Mouse (Mus musculus) lung, adult 18-20 months (tissue): ENCODE measurements around the gene Med20.

Experiments used
- DNase-seq, 2 experiments: peaks; one replicate each; pipeline ENCODE4 v3.0.0; 2022; ENCODE audit warnings: mixed read lengths in 2 of 2

Med20 gene

DNA sequence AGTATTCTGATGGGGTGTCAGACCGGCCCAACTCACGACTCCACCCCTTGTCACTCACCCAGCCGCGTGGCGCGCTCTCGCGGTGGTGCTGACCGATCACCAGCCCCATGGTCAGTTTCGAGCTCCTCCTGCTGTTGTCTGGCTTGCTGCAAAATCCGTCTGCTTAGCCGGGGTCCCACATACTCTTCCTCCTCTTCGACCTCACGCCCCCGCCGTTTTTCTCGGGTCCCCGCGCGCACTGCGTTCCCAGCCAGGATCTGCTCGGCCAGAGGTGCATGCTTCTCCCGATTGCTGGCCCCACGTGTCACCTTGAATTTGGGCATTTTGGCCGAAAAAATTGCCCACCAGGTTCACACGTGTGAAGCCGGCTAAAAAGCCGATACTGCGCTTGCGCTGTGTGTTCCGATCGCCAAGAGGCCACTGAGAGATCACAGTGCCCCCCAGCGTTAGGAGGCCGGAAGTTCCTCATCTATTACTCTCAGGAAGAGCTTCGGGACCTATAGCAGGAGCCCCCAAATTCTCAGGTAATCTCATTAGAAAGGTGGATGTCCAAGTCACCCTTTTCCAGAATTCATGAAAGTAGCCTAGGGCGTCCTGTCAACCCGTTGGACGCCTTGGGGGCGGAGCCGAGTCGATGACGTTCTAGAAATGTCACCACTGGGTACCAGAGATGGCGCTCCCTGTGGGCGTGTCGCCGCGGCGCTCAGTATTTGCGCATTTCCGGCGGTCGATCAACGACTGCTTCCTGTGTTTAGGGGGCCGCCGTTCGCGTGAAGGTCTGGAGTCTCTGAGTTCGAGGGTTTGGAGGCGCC is at the start of gene Med20, which contains the start of the genes Bysl and Gm20517:
Gene Med20, plus strand, starts transcription at position 734 of the 812 bp plus-strand sequence.
Gene Bysl, minus strand, starts transcription at position 644 of the 812 bp plus-strand sequence.
Gene Gm20517, plus strand, starts transcription at position 741 of the 812 bp plus-strand sequence.
- peak; percentile 95 to 96 for DNase-seq

DNA sequence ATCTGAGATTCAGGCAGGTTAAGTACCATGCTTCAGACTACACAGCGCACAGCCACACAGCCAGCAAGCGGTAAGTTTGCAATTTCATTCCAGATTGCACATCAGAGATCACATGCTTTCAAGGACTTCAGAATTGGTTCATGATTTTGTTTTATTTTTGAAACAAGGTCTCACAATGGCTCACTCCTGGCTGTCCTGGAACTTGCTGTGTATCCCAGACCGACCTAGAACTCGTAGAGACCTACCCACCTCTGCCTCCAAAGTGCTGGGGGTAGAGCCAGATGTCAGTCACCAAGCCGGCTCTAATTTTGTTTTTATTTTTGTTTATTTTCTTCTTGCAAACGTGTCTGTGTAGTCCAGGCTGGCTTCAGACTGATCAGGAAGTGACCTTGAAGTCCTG is 48.5 kb upstream of the Med20 start:
- DNase-seq = no peak

DNA sequence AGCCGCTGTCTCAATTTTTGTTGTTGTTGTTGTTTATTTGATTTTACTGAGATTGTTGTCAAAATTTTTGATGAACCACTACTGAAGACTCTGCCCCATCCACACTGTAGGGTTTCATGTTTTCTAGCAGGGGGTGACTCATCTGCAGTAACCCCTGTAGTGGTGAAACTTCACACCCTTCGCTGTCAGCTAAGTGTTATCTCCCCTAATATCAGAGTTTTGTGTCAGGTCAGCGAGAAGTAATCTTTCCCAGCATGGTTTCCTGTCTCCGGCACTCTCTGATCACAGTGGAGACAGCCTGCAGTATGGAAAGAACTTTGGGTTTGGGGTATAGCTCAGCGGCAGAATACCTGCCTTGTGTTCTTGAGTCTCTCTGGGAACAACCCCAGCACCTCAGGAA is 46.8 kb upstream of the Med20 start:
- no peak for DNase-seq

DNA sequence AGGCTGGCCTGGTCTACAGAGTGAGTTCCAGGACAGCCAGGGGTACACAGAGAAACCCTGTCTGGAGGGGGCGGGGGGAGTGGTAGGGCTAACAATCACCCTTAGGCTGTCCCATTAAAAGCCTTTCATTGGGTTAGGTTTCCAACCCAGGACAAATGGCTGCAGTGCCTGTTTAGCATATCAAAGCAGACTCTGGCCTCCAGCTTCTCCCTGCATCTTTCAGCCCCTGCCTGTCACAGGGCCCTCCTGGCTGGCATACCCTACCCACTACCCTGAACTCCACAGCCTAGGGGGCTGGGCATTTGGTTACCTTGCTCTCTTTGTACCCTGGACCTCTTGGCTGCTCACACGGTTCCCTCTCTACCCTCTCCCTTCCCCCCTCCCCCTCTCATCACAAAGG is 45.2 kb upstream of the Med20 start:
- DNase-seq = no peak

DNA sequence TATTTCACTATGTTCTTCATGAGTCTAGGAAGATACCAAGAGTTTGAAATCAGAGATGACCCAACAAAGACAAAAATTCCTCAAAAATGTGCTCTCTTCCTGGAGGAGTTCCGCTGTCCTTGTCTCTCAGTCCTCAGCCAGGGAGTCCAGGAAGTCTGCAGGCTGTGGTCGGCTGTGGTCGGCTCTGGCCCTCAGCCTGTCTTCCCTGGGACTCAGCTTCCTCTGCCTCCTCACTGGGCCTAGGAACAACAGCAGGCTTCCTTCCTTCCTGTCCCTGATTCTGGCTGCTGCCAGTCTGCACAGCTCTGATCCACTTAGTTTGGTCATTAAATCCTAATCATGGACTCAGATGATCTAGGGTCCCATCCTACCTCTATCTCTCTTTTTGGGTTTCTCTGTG is 44.1 kb upstream of the Med20 start:
- peak in 1 of 2 experiments; percentile 23 for DNase-seq

DNA sequence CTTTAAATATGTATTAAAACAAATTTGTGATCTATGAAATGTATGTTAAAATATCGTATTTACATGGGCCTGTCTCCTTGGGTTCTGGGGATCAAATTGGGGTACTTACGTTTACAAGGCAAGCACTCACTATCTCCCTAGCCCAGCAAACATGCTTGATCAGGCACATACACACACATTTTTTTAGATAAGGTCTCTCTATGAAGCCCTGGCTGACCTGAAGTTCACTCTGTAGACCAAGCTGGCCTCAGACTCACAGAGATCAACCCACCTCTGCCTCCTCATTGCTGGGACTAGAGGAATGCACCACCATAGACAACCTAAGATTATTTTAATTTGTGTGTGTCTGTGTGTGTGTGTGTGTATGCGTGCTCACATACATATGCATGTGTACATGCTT is 43.0 kb upstream of the Med20 start:
- DNase-seq = no peak

DNA sequence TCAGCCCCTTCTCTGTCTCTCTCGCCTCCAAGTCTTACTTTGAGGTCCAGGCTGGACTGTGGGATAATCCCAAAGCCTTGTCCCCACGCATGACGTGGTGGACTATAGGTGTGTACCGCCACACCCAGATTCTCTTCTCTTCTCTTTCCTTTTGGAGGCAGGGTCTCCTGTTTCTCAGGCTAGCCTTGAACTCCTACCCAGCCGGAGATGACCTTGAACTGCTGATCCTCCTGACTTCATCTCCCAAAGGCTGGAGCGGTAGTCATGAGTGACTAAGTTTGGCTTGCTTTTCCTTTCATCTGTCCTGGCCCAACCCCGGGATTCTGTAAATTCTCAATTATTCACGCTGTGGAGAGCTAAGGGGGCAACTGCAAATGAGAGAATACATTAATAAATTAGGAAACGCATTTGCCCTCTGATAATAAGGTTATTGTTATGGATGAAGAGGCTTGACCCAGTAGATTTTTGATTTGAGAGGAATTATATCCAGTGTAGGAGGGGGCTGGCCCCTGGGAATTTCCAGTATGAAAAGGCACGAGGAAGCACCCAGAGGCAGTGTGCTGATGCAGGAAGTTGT is 42.3 kb upstream of the Med20 start:
- no peak for DNase-seq

DNA sequence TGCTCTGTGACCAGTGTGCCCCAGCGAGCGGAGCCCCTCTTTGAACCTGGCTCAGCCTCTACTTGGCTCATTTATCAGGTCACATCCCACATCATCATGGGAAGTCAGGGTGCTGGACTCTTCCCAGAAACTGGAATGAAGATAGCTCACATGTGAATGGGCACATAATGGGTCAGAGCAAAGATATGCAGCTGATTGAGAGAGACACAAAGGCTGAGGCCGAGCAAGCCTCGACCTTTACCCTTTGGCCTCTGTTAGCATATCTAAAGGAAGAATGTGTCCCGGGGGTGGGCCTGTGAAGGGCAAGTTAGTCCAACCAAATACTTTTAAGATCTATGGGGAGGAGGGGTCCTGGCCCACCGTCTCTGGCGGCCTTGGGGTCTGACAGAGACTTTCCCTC is 39.8 kb upstream of the Med20 start:
- DNase-seq = no peak

DNA sequence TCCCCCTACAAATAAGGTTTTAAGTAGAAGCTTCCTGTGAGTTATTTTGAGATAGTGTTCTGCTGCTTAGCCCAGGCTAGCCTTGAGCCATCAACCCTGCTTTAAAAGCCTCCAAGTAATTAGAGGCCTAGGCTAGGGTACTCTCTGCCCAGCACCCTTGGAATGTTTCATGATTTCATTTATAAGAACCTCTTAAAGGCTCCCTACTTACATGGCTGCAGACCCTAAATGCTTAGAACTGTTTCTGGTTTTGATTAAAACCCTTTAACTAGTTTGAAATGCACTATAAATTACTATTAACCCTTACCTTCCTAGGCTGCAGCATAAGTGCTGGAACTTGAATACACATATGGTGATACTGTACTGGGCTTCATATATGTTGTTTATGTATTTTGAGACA is 38.9 kb upstream of the Med20 start:
- DNase-seq = no peak

DNA sequence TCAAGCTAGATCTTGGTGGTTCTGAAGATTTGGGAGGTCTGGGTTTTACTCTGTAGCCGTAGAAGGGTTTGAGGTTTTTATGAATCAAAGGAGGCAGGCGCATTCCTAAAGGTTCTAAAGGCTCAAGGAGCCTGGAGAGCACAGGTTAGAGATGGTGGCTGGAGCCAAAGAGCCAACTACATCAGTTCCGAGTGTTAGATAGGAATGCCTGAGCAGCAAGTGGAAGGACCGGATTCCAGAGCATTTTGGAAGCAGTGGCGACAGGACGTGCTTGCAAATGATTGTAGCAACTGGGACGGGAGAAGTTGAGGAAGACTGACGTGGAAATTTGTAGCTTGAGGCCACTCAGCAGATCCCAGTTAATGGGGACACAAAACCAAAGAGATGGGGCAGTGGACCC is 37.4 kb upstream of the Med20 start:
- DNase-seq = peak; percentile 73 to 79

DNA sequence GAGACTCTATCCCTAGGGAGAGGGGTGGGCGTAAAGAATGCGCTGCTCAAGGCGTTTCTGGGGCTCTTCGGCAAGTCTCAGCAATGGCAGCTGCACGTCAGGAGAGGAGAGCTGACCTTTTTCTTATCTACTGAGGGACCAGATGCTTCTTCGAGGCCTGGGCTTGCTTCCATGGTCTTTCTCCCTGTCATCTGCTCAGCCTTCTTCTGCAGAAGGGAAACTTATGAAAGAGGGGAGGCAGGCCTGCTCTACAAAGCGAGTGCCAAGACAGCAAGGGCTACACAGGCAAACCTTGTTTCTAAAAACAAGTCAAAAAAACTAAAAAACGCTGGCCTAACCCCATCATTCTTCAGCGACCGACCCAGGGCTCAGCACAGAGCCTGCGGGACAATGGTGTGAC is 36.6 kb upstream of the Med20 start:
- DNase-seq = no peak

DNA sequence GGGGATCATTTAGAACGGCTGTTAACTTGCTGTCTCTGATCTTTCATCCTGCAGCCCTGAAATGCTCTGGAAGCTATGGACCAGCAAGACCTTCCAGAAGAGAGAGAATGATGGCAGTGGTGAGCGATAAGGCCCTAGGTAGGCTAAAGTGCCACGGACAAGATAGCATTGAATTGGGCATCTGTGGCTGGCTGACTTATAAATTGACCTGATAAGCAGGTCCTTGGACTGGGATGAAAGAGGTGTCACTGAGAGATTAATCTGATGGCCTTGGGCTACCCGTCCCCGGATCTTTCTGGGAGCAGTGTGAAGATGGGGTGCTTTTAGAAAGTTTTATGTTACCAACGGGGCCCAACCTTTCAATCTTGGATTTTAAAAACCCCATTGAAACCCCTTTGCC is 32.7 kb upstream of the Med20 start:
- no peak for DNase-seq

DNA sequence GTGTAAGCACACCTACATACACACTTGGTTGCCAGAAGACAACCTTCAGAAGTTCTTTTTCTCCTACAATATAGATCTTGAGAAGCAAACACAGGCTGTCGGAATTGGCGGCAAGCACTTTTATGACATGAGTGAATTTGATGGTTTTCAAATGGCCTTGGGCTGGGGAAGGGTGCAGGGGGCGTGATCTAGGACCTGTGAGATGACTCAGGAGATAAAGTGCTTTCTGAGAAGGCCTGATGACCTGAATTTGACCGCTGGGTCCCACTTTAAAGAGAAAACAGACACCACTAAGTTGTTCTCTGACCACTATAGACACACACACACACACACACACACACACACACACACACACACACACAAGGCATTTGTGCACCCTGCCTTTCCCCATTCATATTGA is 30.4 kb upstream of the Med20 start:
- no peak for DNase-seq

DNA sequence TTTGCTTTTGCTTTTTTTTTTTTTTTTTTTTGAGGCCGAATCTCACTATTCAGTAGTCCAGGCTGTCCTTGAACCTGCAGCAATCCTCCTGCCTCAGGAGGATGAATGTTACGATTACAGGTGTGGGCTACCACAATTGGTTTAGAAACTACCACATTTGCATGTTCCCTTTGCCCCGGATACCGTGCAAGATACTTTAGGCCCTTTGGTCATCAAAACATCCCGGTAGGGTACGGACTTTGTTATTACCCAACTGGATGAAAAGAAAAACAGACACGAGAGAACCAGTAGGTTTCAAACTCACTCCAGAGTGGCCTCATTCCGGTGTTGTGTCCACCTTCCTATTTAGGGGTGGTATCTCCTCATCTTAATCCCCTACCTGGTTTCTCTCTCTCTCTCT is 22.9 kb upstream of the Med20 start:
- DNase-seq = no peak

DNA sequence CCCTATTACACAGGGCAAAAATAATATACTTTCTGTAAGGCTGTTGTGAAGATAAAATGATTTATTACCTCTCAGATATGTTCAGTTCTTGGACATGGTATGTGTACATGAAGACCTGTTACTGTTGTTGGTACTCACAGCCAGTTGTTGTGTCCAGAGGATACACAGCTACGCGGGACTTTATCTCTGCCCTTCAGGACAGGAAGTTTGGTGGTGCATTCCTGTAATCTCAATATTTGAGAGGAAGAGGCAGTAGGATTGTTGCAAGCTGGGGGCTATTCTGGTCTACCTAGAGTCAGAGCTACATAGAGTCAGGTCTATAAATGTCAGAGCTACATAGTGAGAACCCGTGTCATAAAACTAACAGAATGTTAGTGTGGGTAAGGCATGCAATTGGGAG is 20.3 kb upstream of the Med20 start:
- DNase-seq = no peak

DNA sequence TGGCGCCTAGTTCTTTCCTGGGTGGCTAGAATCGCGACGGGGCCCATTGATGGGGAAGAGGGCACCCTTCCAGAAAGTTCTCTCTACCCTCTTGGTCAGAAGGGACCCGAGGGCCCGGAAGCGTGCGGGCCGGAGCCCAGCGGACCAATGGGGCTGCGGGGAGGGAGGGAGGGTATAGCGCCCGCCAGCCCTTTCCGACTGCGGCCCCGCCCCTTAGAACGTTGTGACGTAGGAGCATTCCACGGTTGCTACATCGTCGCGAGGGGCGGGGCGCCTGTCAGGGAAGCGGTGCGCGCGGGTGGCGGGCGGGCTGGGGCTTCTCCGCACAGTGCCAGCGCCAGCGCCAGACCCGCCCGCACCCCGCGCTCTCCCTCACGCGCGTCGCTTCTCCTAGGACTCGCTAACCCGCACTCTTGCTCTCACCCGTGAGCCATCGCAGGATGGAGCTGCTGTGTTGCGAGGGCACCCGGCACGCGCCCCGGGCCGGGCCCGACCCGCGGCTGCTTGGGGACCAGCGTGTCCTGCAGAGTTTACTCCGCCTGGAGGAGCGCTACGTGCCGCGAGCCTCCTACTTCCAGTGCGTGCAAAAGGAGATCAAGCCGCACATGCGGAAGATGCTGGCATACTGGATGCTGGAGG is 18.0 kb upstream of the Med20 start:
- DNase-seq = peak; percentile 93 to 95

DNA sequence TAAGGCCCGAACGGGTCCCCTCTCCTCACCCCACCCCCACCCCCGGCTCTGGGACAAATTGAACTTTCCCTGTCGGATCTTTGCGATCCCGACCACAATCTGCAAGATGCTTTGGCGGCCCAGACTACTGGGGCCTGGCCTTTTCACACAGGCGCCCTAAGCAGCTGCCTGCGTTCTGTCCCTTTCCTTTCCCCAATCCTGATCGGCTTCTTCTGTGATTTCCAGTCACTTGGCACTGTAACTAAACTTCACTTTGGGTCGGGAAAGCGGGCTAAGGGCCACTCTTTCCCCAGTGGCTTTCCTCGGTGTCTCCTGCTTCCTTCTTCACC is 17.6 kb upstream of the Med20 start:
- no peak for DNase-seq

DNA sequence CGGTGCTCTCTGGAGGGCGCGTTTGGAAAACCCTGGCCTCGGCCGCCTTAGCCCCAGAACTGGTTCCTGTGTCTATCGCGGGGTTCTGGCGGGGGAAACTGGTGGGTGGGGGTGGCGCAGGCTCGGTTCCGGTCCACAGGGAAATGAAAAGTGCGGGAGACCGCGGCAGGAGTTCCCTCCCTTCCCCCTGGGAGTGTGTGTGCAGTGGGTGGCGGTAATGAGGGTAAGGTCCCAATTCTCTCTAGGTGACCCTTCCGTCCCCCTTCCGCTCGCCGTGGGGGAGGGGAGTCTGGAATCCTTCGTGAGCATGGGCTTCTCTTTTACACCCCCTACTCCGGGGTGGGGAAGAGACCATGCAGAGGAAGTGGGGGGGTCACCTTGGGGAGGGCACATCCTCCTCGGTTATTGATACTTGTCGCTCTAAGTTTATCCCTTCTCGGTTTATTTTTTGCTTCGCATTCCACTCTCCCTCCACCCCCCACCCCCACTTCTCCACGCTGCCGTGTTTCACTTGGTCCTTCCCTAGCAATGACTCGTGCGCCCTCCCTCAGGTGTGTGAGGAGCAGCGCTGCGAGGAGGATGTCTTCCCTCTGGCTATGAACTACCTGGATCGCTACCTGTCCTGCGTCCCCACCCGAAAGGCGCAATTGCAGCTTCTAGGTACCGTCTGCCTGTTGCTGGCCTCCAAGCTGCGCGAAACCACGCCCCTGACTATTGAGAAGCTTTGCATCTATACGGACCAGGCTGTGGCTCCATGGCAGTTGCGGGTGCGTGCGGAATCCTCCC is 17.0 kb upstream of the Med20 start:
- peak; percentile 54 to 56 for DNase-seq

DNA sequence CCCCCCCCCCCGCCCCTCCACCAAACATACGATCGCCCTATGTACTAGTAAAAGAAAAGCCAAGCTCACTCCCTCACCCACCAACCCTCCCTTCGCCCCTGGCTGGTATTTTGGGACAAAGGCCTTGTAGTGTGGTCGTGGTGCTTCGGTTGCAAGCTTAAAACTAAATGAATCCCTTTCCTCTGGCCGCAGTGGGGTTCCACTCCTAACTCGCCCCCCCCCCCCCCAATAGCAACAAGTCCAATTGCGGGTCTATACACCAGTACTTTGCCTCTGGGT is 16.5 kb upstream of the Med20 start:
- no peak for DNase-seq

DNA sequence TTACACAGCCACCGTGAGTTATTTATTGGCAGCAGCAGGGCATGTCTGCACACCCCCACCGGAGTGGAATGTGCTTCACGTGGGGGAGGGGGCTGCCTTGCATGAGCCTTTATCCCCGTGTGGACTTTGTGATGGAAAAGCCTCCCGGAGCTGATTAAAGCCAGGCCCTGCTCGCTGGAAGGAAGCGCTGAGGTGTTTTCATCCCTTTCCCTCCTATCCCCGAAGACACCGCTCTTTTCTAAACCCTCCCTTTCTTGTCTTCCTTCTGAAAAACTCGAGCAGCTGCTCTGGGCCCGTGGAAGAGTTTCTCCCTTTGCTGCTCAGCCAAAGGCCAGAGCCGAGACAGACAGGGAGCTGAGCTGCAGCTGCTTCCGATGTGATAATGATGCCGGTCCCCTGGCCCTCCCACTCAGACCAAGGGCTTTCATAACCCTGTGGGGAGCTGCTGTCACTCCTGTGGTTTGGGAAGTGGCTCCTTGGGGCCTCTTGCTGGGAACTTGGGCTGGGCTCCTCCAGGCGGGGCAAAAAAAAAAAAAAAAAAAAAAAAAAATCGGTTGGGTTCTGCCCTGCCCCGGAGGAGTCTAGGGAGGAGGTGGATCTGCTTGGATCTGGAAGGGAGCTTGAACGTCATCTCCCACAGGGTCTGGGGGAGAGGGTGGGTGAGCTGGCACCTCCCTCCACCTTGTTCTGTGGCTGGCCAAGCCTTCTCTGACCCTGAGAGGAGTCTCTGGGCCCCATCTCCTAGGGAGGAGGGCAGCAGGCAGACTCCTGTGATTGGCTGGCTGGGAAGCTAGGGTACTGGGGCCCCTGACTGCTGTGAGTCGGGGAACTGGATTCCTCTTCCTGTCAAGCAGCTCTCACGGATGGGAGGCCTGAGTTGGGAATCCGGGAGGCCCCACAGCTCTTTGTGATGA is 15.9 kb upstream of the Med20 start:
- peak; percentile 72 to 77 for DNase-seq

DNA sequence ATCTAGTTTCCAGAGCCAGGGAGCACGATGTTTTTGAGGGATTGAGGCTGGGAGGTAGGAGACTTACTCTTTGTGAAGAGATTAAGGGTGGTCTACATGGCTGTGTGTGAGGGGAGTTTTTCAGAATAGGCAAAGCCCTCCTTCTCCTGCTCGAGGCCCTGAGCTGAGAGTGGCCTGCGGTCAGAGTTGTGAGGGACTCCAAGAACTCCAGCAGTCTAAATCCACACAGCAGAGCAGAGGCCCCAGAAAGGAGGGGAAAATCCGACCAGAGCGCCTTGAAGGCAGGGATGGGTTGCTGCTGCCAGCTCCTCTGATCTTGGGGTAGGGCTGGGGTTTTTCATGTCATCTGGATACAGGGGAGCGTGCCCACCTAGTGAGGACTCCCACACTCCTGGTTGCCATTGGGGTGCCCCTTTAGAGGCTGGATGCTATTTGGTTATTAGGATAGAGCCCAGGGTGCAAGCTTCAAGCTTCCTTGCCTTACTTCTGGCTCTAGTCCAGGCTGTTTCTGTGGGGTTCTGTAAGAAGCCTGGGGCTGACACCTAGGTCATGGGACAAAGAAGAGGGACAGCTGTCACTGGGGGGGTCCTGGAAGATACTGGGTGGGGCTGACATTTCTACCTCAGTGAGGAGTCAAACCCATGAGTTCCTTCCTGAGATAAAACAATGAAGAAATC is 15.1 kb upstream of the Med20 start:
- DNase-seq = no peak

DNA sequence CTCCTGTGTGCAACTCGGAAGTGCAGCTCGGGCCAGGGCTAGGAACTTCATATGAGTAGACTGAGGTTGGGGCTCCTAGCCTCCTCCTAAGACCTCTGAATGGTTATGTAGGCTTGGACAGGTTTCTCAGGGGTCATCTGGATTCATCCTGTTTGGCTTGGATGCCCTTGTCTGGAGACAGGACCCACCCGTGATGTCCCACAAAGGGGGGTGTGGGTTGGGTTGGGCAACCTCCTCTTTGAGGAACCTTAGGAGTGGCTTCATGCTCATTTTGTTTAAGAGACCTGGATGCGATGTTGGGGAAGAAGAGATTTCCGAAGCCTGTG is 14.6 kb upstream of the Med20 start:
- DNase-seq = no peak
